ENCODE assay signal across 25 mouse cellular contexts in genomic region chr9:96027913-96028312, GRCm38 (mm10).
"Had no signal": no experiment of that assay in that cellular context is flagged by ENCODE, and none has a peak within 500 bp of the region (broad histone marks: within the 10 kb centered on the region; RNA-seq: fewer than 3 reads in every experiment).

No protein-coding gene starts in this region.

- H3K4me2 ChIP-seq: embryonic facial prominence, embryonic 12.5 days; embryonic facial prominence, embryonic 13.5 days; embryonic facial prominence, embryonic 15.5 days; forebrain, embryonic 12.5 days; forebrain, embryonic 13.5 days; forebrain, embryonic 15.5 days; heart, embryonic 11.5 days had no signal

- H3K9me3 ChIP-seq: embryonic facial prominence, embryonic 12.5 days; embryonic facial prominence, embryonic 13.5 days; embryonic facial prominence, embryonic 15.5 days; forebrain, embryonic 10.5 days; forebrain, embryonic 12.5 days; forebrain, embryonic 13.5 days; forebrain, embryonic 15.5 days; heart, embryonic 10.5 days had no signal

- ATAC-seq: forebrain, embryonic 13.5 days; forebrain, embryonic 14.5 days; forebrain, embryonic 15.5 days; forebrain, embryonic 16.5 days; forebrain, postnatal 0 days had no signal

- H3K9ac ChIP-seq: embryonic facial prominence, embryonic 12.5 days; embryonic facial prominence, embryonic 13.5 days; embryonic facial prominence, embryonic 15.5 days; forebrain, embryonic 12.5 days; forebrain, embryonic 13.5 days; forebrain, embryonic 15.5 days; forebrain, postnatal 0 days had no signal

- H3K27me3 ChIP-seq: embryonic facial prominence, embryonic 12.5 days; embryonic facial prominence, embryonic 13.5 days; embryonic facial prominence, embryonic 15.5 days; forebrain, embryonic 12.5 days; forebrain, embryonic 13.5 days; forebrain, embryonic 15.5 days had no signal

- H3K4me3 ChIP-seq: embryonic facial prominence, embryonic 12.5 days; embryonic facial prominence, embryonic 13.5 days; embryonic facial prominence, embryonic 15.5 days; erythroblast, embryonic 14.5 days; forebrain, embryonic 10.5 days; forebrain, embryonic 12.5 days; forebrain, embryonic 13.5 days; forebrain, embryonic 15.5 days; gastrocnemius, adult 2 months; heart, adult 2 months; heart, embryonic 10.5 days had no signal

- H3K27ac ChIP-seq: embryonic facial prominence, embryonic 12.5 days; embryonic facial prominence, embryonic 13.5 days; embryonic facial prominence, embryonic 15.5 days; forebrain, embryonic 10.5 days; forebrain, embryonic 12.5 days; forebrain, embryonic 13.5 days; forebrain, embryonic 15.5 days; gastrocnemius, adult 2 months; heart, adult 2 months; heart, embryonic 10.5 days had no signal

- DNase-seq: cerebellum, adult 9-10 months; cerebellum, adult 9-11 months; cerebellum, postnatal 36 days; embryo, embryonic 11 days; forebrain, postnatal 0 days; gastrocnemius, adult 2 months; gastrocnemius, postnatal 10 days; gastrocnemius, postnatal 14 days; gastrocnemius, postnatal 25 days; gastrocnemius, postnatal 36 days; heart, adult 11 months; heart, adult 18-20 months; heart, adult 2 months had no signal

- H3K4me1 ChIP-seq: embryonic facial prominence, embryonic 12.5 days; embryonic facial prominence, embryonic 13.5 days; embryonic facial prominence, embryonic 15.5 days; forebrain, embryonic 12.5 days; forebrain, embryonic 13.5 days; forebrain, embryonic 15.5 days; heart, embryonic 10.5 days had no signal
